Mouse (Mus musculus): ENCODE data around the gene Ttc25. TPM values are rescaled to one million over a fixed set of nuclear protein-coding genes. Genes with fewer than 3 reads are reported as not detected.

Gene Ttc25
- total and polyA plus RNA-seq, 2 experiments from 2014 or later, result 1.8 to 2.2 TPM

DNA sequence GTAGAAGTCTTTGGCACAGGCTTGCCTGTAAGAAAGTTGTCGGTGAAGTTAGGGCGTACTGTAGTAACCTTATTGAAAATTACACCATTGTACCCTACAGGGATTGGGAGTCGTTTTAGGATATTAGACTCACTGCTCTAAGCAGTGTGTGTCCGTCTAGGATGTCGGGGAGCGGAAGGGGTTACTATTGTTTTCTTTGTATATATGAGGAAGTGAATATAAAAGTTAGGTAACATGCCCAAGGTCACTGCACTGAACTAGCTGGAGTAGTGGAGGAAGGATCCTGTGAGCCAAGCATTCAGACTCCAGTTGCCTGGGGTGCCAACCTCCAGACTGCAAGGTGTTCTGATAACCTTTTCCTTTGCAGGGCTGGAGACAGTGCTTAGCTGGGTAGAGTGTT, 1.5 kb downstream of the Ttc25 start:
- Histone ChIP-seq H3K27me3 (ENCODE audit: insufficient read depth, low read length) (no peaks in the 10 kb centered on the region), H3K36me3 (ENCODE audit: insufficient read depth) (no peaks in the 10 kb centered on the region), H3K27ac (ENCODE audit: low read depth, low read length) (no peak overlapping the region), H3K9ac (no peak overlapping the region), H3K9me3 (ENCODE audit: low read length) (no peaks in the 10 kb centered on the region), H3K4me1 (ENCODE audit: insufficient read depth) (peaks cover 6% of the 10 kb centered on the region), H3K4me2 (ENCODE audit: low read depth) (no peak overlapping the region), H3K4me3 (ENCODE audit: low read depth, low read length) (no peak overlapping the region)
- no peak for TF ChIP-seq CTCF (IDR thresholded peaks at IDR 0.05; ENCODE audit: low read depth)
- 84% methylated on average over 6 of the region's 6 CpGs for WGBS
- ATAC-seq, result no peak
- DNase-seq, result no peak

DNA sequence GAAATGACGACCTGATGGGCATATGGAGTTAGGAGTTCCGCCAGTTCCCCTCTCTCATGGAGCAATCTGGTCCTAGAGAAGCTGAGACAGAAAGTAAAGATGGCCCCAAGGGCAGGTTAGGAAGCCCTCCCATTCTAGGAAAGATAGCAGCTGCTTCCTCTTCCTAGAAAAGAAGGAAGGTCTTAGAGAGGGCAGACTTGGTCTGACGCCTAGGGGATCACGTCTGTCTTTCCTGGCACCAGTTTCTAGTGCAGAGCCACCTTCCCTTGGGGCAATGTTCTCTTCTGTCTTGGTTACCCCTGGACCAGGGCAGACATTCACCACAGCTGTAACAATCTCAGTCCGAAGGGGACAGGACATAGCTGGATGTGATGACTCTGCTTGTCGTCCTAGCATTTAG, 2.7 kb downstream of the Ttc25 start:
- Histone ChIP-seq H3K4me2 (ENCODE audit: low read depth) (no peak overlapping the region), H3K4me1 (ENCODE audit: insufficient read depth) (peaks cover 6% of the 10 kb centered on the region), H3K27ac (ENCODE audit: low read depth, low read length) (no peak overlapping the region), H3K27me3 (ENCODE audit: insufficient read depth, low read length) (no peaks in the 10 kb centered on the region), H3K4me3 (ENCODE audit: low read depth, low read length) (no peak overlapping the region), H3K9me3 (ENCODE audit: low read length) (no peaks in the 10 kb centered on the region), H3K36me3 (ENCODE audit: insufficient read depth) (no peaks in the 10 kb centered on the region), H3K9ac (no peak overlapping the region)
- no peak for ATAC-seq
- no peak for TF ChIP-seq CTCF (IDR thresholded peaks at IDR 0.05; ENCODE audit: low read depth)
- DNase-seq, result no peak
- 83% methylated on average over 6 of the region's 6 CpGs for WGBS

DNA sequence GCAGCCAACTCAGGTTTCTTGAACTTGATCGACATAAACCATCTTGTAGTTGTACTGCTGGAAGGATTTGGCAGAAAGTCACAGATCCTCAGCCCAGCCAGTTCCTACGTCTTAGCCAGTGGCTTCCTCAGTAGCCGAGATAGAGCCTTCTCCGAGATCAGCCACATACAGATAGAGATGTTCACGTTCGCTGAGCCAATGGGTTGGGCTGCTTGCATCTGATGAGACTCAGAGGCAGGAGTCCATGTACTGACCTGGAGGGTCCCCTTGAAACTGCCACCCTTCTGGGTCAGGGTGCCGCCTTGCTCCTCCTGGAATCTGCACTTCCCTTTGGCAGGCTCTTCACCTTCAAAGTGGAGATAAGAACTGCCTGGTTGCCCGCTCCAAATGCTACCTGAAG, 4.1 kb downstream of the Ttc25 start:
- Histone ChIP-seq H3K4me3 (ENCODE audit: low read depth, low read length) (no peak overlapping the region), H3K36me3 (ENCODE audit: insufficient read depth) (no peaks in the 10 kb centered on the region), H3K9me3 (ENCODE audit: low read length) (no peaks in the 10 kb centered on the region), H3K4me2 (ENCODE audit: low read depth) (no peak overlapping the region), H3K9ac (no peak overlapping the region), H3K4me1 (ENCODE audit: insufficient read depth) (peaks cover 6% of the 10 kb centered on the region), H3K27me3 (ENCODE audit: insufficient read depth, low read length) (no peaks in the 10 kb centered on the region), H3K27ac (ENCODE audit: low read depth, low read length) (no peak overlapping the region)
- 86% methylated on average over 8 of the region's 8 CpGs for WGBS
- DNase-seq, result no peak
- no peak for TF ChIP-seq CTCF (IDR thresholded peaks at IDR 0.05; ENCODE audit: low read depth)
- ATAC-seq, result no peak

GRCm38 (mm10) chr11:100550101-100550500, 4.7 kb downstream of the Ttc25 start:
- 84% methylated on average over 6 of the region's 6 CpGs for WGBS
- H3K27me3 ChIP-seq (ENCODE audit: insufficient read depth, low read length), result no peaks in the 10 kb centered on the region

GRCm38 (mm10) chr11:100552842-100553241, 7.4 kb downstream of the Ttc25 start:
- WGBS, result 79% methylated on average over 4 of the region's 4 CpGs
- ATAC-seq (0 out of 2 replicates have a peak, but pooled peaks have one; percentile 18), DNase-seq (no peak)
- Histone ChIP-seq H3K36me3 (ENCODE audit: insufficient read depth) (no peaks in the 10 kb centered on the region), H3K9ac (no peak overlapping the region), H3K4me1 (ENCODE audit: insufficient read depth) (no peaks in the 10 kb centered on the region), H3K27ac (ENCODE audit: low read depth, low read length) (no peak overlapping the region), H3K4me2 (ENCODE audit: low read depth) (no peak overlapping the region), H3K4me3 (ENCODE audit: low read depth, low read length) (no peak overlapping the region), H3K27me3 (ENCODE audit: insufficient read depth, low read length) (no peaks in the 10 kb centered on the region), H3K9me3 (ENCODE audit: low read length) (no peaks in the 10 kb centered on the region)
- TF ChIP-seq CTCF (IDR thresholded peaks at IDR 0.05; ENCODE audit: low read depth), result no peak

More at GRCm38 (mm10) chr11:100550101-100550500, 4.7 kb downstream of the Ttc25 start:
- ATAC-seq, result no peak
- no peak overlapping the region for H3K4me2 ChIP-seq (ENCODE audit: low read depth)
- H3K4me3 ChIP-seq (ENCODE audit: low read depth, low read length), result no peak overlapping the region
- H3K27ac ChIP-seq (ENCODE audit: low read depth, low read length), result no peak overlapping the region
- DNase-seq, result no peak
- H3K9ac ChIP-seq, result no peak overlapping the region
- no peaks in the 10 kb centered on the region for H3K9me3 ChIP-seq (ENCODE audit: low read length)
- H3K36me3 ChIP-seq (ENCODE audit: insufficient read depth), result no peaks in the 10 kb centered on the region
- H3K4me1 ChIP-seq (ENCODE audit: insufficient read depth), result peaks cover 1% of the 10 kb centered on the region
- TF ChIP-seq CTCF (IDR thresholded peaks at IDR 0.05; ENCODE audit: low read depth), result no peak

GRCm38 (mm10) chr11:100555583-100555982, 10.2 kb downstream of the Ttc25 start:
- DNase-seq (peak; percentile 75), ATAC-seq (peak; percentile 81)
- H3K9me3 ChIP-seq (ENCODE audit: low read length), result no peaks in the 10 kb centered on the region
- 19% methylated on average over 11 of the region's 11 CpGs for WGBS
- 0 out of 2 replicates have a peak overlapping the region, but pooled peaks have one; percentile 16 for H3K4me2 ChIP-seq (ENCODE audit: low read depth)
- H3K4me1 ChIP-seq (ENCODE audit: insufficient read depth), result no peaks in the 10 kb centered on the region
- peak; percentile 81 for TF ChIP-seq CTCF (IDR thresholded peaks at IDR 0.05; ENCODE audit: low read depth)
- no peaks in the 10 kb centered on the region for H3K36me3 ChIP-seq (ENCODE audit: insufficient read depth)
- no peak overlapping the region for H3K9ac ChIP-seq
- no peaks in the 10 kb centered on the region for H3K27me3 ChIP-seq (ENCODE audit: insufficient read depth, low read length)
- no peak overlapping the region for H3K27ac ChIP-seq (ENCODE audit: low read depth, low read length)
- no peak overlapping the region for H3K4me3 ChIP-seq (ENCODE audit: low read depth, low read length)

- H3K4me2 ChIP-seq (ENCODE audit: low read depth), result no peak overlapping the region
- no peak overlapping the region; the same call in 1 of the 2 replicates for H3K9ac ChIP-seq
- DNase-seq (no peak), ATAC-seq (no peak)
- H3K36me3 ChIP-seq (ENCODE audit: insufficient read depth), result no peaks in the 10 kb centered on the region
- WGBS, result 80% methylated on average over 3 of the region's 3 CpGs
- no peaks in the 10 kb centered on the region for H3K27me3 ChIP-seq (ENCODE audit: insufficient read depth, low read length)
- H3K4me1 ChIP-seq (ENCODE audit: insufficient read depth), result no peaks in the 10 kb centered on the region
- no peak overlapping the region for H3K27ac ChIP-seq (ENCODE audit: low read depth, low read length)
- H3K9me3 ChIP-seq (ENCODE audit: low read length), result no peaks in the 10 kb centered on the region
- TF ChIP-seq CTCF (IDR thresholded peaks at IDR 0.05; ENCODE audit: low read depth), result no peak
- H3K4me3 ChIP-seq (ENCODE audit: low read depth, low read length), result no peak overlapping the region
These were observed 12.2 kb downstream of the Ttc25 start for GRCm38 (mm10) chr11:100557563-100557962.

All from forebrain, postnatal 0 days (tissue).